Mouse (Mus musculus) Muller cell, postnatal 12 days (primary cell): ENCODE measurements at regions not wholly inside any gene's neighbourhood (a gene's known extent, or its start where the extent isn't known, plus 50 kb on each side); places are given as distances from the start of the nearest gene placed in this dataset.
"Not testable (repeated sequence)": the region's sequence is repeated elsewhere in the genome, so short reads cannot be mapped to it uniquely, and the experiment has no call there.

Experiments used
- DNase-seq: peaks from one replicate; pipeline ENCODE4 v3.0.0-alpha.2; 2015; ENCODE audit errors: inconsistent ontology term

- not testable (repeated sequence) for DNase-seq
Measured at GRCm38 (mm10) chr13:10855947-10856561, 495.4 kb upstream of the Chrm3 start.

GRCm38 (mm10) chr13:10845212-10845611, 484.6 kb upstream of the Chrm3 start:
- DNase-seq: peak; percentile 83

- peak; percentile 97 for DNase-seq
Measured at GRCm38 (mm10) chr13:10799351-10799913, 438.8 kb upstream of the Chrm3 start.
